Mouse (Mus musculus) erythroblast, embryonic 14.5 days (primary cell): Measurements from ENCODE around the gene Exosc10.

ENCODE experiments used
- GATA1 ChIP-seq: IDR thresholded peaks from 2 replicates; pipeline ENCODE4 v1.6.1; 2012; ENCODE audit warnings: low read length, inconsistent platforms, mixed read lengths
- TAL1 ChIP-seq: IDR thresholded peaks from 3 replicates; pipeline ENCODE4 v1.6.1; 2012; ENCODE audit warnings: low read length, inconsistent platforms, mixed read lengths

- TF ChIP-seq TAL1 (no peak), GATA1 (no peak)
Observed at GRCm38 (mm10) chr4:148570138-148570537, 11.9 kb downstream of the Exosc10 start.
